ENCODE assay signal across 8 mouse cellular contexts in the genomic region with DNA sequence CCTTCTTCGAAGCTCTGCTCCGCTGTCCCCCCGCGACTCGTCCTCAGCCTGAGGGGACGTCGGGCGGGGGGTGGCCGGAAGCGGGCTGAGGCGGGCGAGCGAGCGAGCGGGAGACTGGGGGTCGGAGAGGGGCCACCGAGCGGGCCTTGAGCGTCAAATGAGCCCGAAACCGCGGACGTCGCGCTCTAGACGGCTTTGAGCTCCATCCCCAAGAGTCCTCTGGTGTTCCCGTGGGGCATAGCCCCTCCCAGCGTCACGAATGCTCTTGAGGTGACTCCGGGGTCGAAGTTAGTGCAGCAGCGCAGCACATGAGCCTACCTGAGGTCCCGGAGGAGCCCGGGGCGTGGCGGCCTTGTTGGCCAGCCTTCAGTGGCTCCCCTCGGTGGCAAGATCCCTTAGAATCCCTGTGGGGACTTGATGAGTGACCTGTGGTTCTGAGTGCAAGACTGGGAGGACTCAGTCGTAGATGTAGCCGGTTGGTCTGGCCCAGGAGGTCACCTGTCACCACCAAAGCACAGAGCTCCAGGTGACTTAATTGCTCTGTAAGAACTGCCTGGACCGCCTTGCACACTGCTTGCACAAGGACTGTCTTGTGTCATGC. TPM values are rescaled to one million over a fixed set of nuclear protein-coding genes. Genes with fewer than 3 reads are reported as not detected.
DNase-seq lines count a peak whose midpoint lies in the region; ATAC-seq and TF ChIP-seq lines count a peak whose summit lies in the region.

No protein-coding gene starts in this region.

- no peaks in the 10 kb centered on the region for H3K36me3 ChIP-seq in hindbrain, embryonic 13.5 days
- no peaks in the 10 kb centered on the region for H3K36me3 ChIP-seq in liver, embryonic 14.5 days (replicated peaks; ENCODE audit: control insufficient read depth, insufficient read depth, low read depth)
- H3K36me3 ChIP-seq in small intestine, adult 2 months (ENCODE audit: control insufficient read depth, insufficient read depth, low read length) = 0 out of 2 replicates have a peak, but pooled peaks cover 1% of the 10 kb centered on the region

- TF ChIP-seq EP300 in liver, embryonic 14.5 days (IDR thresholded peaks at IDR 0.05; ENCODE audit: low read depth) = no peak

- DNase-seq in left cerebral cortex, adult 8-10 months (ENCODE audit: low spot score in 2 of 2) = peak; percentile 21 to 22
- no peak for DNase-seq in left cerebral cortex, postnatal 25 days (ENCODE audit: low spot score in 2 of 2)
- peak; percentile 13 for DNase-seq in NIH3T3 (ENCODE audit: low read depth)
- peak in 2 of 3 experiments; percentile 26 to 35 for DNase-seq in liver, embryonic 14.5 days (ENCODE audit: low read depth in 3 of 3, low spot score in 3 of 3)
- no peak for DNase-seq in gastrocnemius, postnatal 14 days

- no peak for TF ChIP-seq POLR2A in cortical plate, adult 2 months (IDR thresholded peaks at IDR 0.05; ENCODE audit: extremely low read depth, insufficient read depth, low read length)
- no peak for TF ChIP-seq POLR2A in small intestine, adult 2 months (IDR thresholded peaks at IDR 0.05; ENCODE audit: low read depth, low read length)

- H3K4me2 ChIP-seq in hindbrain, embryonic 13.5 days = peak overlapping the region; percentile 86
- H3K4me2 ChIP-seq in liver, embryonic 14.5 days (ENCODE audit: low read depth) = peak overlapping the region; percentile 97

- H3K27me3 ChIP-seq in hindbrain, embryonic 13.5 days = no peaks in the 10 kb centered on the region
- H3K27me3 ChIP-seq in liver, embryonic 14.5 days (ENCODE audit: control insufficient read depth, insufficient read depth, low read length) = no peaks in the 10 kb centered on the region
- H3K27me3 ChIP-seq in small intestine, adult 2 months (ENCODE audit: control insufficient read depth, insufficient read depth, low read length) = no peaks in the 10 kb centered on the region

- no peaks in the 10 kb centered on the region for H3K9me3 ChIP-seq in hindbrain, embryonic 13.5 days
- H3K9me3 ChIP-seq in liver, embryonic 14.5 days (ENCODE audit: control insufficient read depth, low read length) = no peaks in the 10 kb centered on the region

- peak overlapping the region; percentile 84 for H3K9ac ChIP-seq in hindbrain, embryonic 13.5 days
- H3K9ac ChIP-seq in liver, embryonic 14.5 days (replicated peaks) = peak overlapping the region; percentile 91

- 2% methylated on average over 40 of the region's 40 CpGs for WGBS in hindbrain, embryonic 13.5 days
- under 1% methylated on average over 40 of the region's 40 CpGs for WGBS in liver, embryonic 14.5 days (ENCODE audit: insufficient replicate concordance)
- under 1% methylated on average over 40 of the region's 40 CpGs for WGBS in small intestine, adult 2 months

- peak overlapping the region; percentile 85 for H3K4me3 ChIP-seq in cortical plate, adult 2 months (ENCODE audit: insufficient read depth, low read length)
- peak overlapping the region; percentile 69 for H3K4me3 ChIP-seq in hindbrain, embryonic 13.5 days
- peak overlapping the region; percentile 82 to 93 for H3K4me3 ChIP-seq in liver, embryonic 14.5 days (ENCODE audit: insufficient read depth in 1 of 2, low read depth in 2 of 2, low read length in 2 of 2)
- H3K4me3 ChIP-seq in small intestine, adult 2 months (ENCODE audit: low read depth, low read length) = peak overlapping the region; percentile 72

- H3K27ac ChIP-seq in cortical plate, adult 2 months (ENCODE audit: insufficient read depth, low read length) = peak overlapping the region; percentile 87
- H3K27ac ChIP-seq in hindbrain, embryonic 13.5 days = peak overlapping the region; percentile 78
- peak overlapping the region; percentile 12 for H3K27ac ChIP-seq in liver, embryonic 14.5 days
- H3K27ac ChIP-seq in small intestine, adult 2 months (ENCODE audit: insufficient read depth, low read depth, low read length) = peak overlapping the region; percentile 45

- intact Hi-C loops in left cerebral cortex, postnatal 25 days (cut with DNase I) = no loop called here
- intact Hi-C loops in gastrocnemius, postnatal 14 days (cut with DNase I; ENCODE audit: low total_unique reads) = no loop called here

- ATAC-seq in hindbrain, embryonic 13.5 days (ENCODE audit: low FRiP score) = no peak; the same call in none of the 2 replicates
- ATAC-seq in liver, embryonic 14.5 days (ENCODE audit: insufficient read depth) = peak; percentile 79

- peaks cover 1% of the 10 kb centered on the region; the same call in 1 of the 2 replicates for H3K4me1 ChIP-seq in cortical plate, adult 2 months (ENCODE audit: control insufficient read depth, insufficient read depth, low read length)
- H3K4me1 ChIP-seq in hindbrain, embryonic 13.5 days (replicated peaks) = peaks cover 20% of the 10 kb centered on the region
- peaks cover 5 to 27% of the 10 kb centered on the region in 2 experiments for H3K4me1 ChIP-seq in liver, embryonic 14.5 days (replicated peaks; ENCODE audit: control insufficient read depth in 2 of 2, insufficient read depth in 2 of 2, low read length in 1 of 2)
- H3K4me1 ChIP-seq in small intestine, adult 2 months (ENCODE audit: control insufficient read depth, insufficient read depth, insufficient read length, low read length) = no peaks in the 10 kb centered on the region; the same call in 1 of the 2 replicates

- no peak for TF ChIP-seq CTCF in cortical plate, adult 2 months (IDR thresholded peaks at IDR 0.05; ENCODE audit: extremely low read depth, insufficient read depth, low read length)
- peak; percentile 27; the same call in 1 of the 2 replicates for TF ChIP-seq CTCF in liver, embryonic 14.5 days (IDR thresholded peaks at IDR 0.05; ENCODE audit: low read depth)
- TF ChIP-seq CTCF in small intestine, adult 2 months (IDR thresholded peaks at IDR 0.05; ENCODE audit: extremely low read depth, insufficient read length, insufficient replicate concordance, low read depth, low read length) = no peak

RNA-seq across cellular contexts. Expression of gene Hmox2, which starts 0.5 kb away (rescaled TPM):
- 10 to 100 TPM; 91.8 to 98.0 (median 93.1) TPM for total RNA-seq in left cerebral cortex, adult 8-10 months (2022)
- total RNA-seq in left cerebral cortex, postnatal 25 days (2021) = 10 to 100 TPM; 79.0 to 80.3 TPM
- 108 TPM in 2 replicates for polyA plus RNA-seq in cortical plate, adult 2 months (2012; rRNA removed)
- polyA plus RNA-seq in hindbrain, embryonic 13.5 days (2015; fragmentation: Nextera tagmentation; extraction: Ambion mirVana) = 94.6 and 96.7 TPM in 2 replicates
- polyA plus RNA-seq in liver, embryonic 14.5 days (2012; rRNA removed) = 13.9 and 20.8 TPM in 2 replicates
- 36.5 and 37.4 TPM in 2 replicates for polyA plus RNA-seq in liver, embryonic 14.5 days (2014; fragmentation: Nextera tagmentation; extraction: Ambion mirVana)
- 11.8 and 21.2 TPM in 2 replicates for polyA plus RNA-seq in small intestine, adult 2 months (2012; rRNA removed)
- total RNA-seq in gastrocnemius, postnatal 14 days (2021) = 10 to 100 TPM; 41.8 to 44.5 TPM

RNA-seq across cellular contexts. Expression of gene Nmral1, which starts 7.5 kb away (rescaled TPM):
- 10 to 100 TPM; 15.8 to 18.9 (median 17.4) TPM for total RNA-seq in left cerebral cortex, adult 8-10 months (2022)
- 10 to 100 TPM in 1 of 2 experiments, 1 to 10 TPM in 1; 9.6 to 10.5 TPM for total RNA-seq in left cerebral cortex, postnatal 25 days (2021)
- 25.5 and 25.7 TPM in 2 replicates for polyA plus RNA-seq in cortical plate, adult 2 months (2012; rRNA removed)
- 65.1 and 71.7 TPM in 2 replicates for polyA plus RNA-seq in hindbrain, embryonic 13.5 days (2015; fragmentation: Nextera tagmentation; extraction: Ambion mirVana)
- polyA plus RNA-seq in liver, embryonic 14.5 days (2012; rRNA removed) = 27.0 and 36.6 TPM in 2 replicates
- polyA plus RNA-seq in liver, embryonic 14.5 days (2014; fragmentation: Nextera tagmentation; extraction: Ambion mirVana) = 45.2 and 48.2 TPM in 2 replicates
- 2.2 and 5.6 TPM in 2 replicates for polyA plus RNA-seq in small intestine, adult 2 months (2012; rRNA removed)
- total RNA-seq in gastrocnemius, postnatal 14 days (2021) = 1 to 10 TPM; 4.5 to 5.2 TPM

RNA-seq across cellular contexts. Expression of gene Coro7, which starts 47.1 kb away (rescaled TPM):
- 10 to 100 TPM; 88.7 to 98.8 (median 95.6) TPM for total RNA-seq in left cerebral cortex, adult 8-10 months (2022)
- 10 to 100 TPM; 82.0 to 92.7 TPM for total RNA-seq in left cerebral cortex, postnatal 25 days (2021)
- polyA plus RNA-seq in cortical plate, adult 2 months (2012; rRNA removed) = 103 and 104 TPM in 2 replicates
- polyA plus RNA-seq in hindbrain, embryonic 13.5 days (2015; fragmentation: Nextera tagmentation; extraction: Ambion mirVana) = 29.1 and 30.7 TPM in 2 replicates
- 9.7 and 10.4 TPM in 2 replicates for polyA plus RNA-seq in liver, embryonic 14.5 days (2012; rRNA removed)
- polyA plus RNA-seq in liver, embryonic 14.5 days (2014; fragmentation: Nextera tagmentation; extraction: Ambion mirVana) = 5.1 and 5.2 TPM in 2 replicates
- polyA plus RNA-seq in small intestine, adult 2 months (2012; rRNA removed) = 45.6 and 86.6 TPM in 2 replicates
- 10 to 100 TPM; 13.9 to 17.8 TPM for total RNA-seq in gastrocnemius, postnatal 14 days (2021)

Comparison
In these comparisons a context has a peak if more than half of its experiments do, and no peak if none do; other contexts are left out.
1. DNase-seq: peak in left cerebral cortex, adult 8-10 months (2 of 2), NIH3T3 (single experiment) and liver, embryonic 14.5 days (2 of 3); none in left cerebral cortex, postnatal 25 days (0 of 2) and gastrocnemius, postnatal 14 days (single experiment).
2. H3K27ac ChIP-seq: peak in every context shown above with its lines; median percentile 87 in cortical plate, adult 2 months; 78 in hindbrain, embryonic 13.5 days; 45 in small intestine, adult 2 months; 12 in liver, embryonic 14.5 days.
3. Peak in every context shown above with its lines, with median percentiles within 50 percentile points of each other: H3K4me3 ChIP-seq.